Mouse (Mus musculus): ENCODE results near the gene Vmn2r113.
"Not testable (repeated sequence)": the region's sequence is repeated elsewhere in the genome, so short reads cannot be mapped to it uniquely, and the experiment has no call there.

Vmn2r113 gene

DNA sequence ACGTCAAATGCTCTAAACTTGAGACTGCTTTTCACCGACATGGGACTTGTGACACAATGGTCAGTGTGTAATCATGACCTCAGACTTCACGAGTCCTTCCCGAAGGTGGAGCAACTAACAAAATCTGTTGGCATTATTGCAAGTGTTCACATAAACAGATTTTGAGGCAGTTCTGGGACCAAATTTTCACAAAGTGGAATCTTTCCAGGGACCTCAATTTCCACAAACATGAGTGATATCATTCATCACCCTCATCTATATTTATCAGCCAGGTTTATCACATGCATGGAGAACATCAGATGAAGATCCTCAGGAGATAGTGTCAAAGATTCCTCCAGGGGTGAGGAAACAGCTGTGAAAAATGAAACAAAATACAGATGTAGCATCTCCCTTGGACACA, at the start of gene Vmn2r113:
Gene Vmn2r113, plus strand, starts transcription at position 301 of the 400 bp plus-strand sequence.
- not testable (repeated sequence) for DNase-seq (ENCODE audit: low spot score in 2 of 2)
